Mouse (Mus musculus) testis, adult 2 months (tissue): ENCODE data around the gene Fscn2.

Experiments
- CTCF ChIP-seq: fragments of 200-500 bp; IDR thresholded peaks from 2 replicates; pipeline ENCODE4 v1.5.1; 2012; ENCODE audit warnings: low read depth, mild to moderate bottlenecking, inconsistent platforms, low read length, moderate library complexity; ENCODE audit not compliant: control insufficient read depth, insufficient read depth, insufficient replicate concordance
- POLR2A ChIP-seq: fragments of 200-500 bp; IDR thresholded peaks from 2 replicates; pipeline ENCODE4 v1.6.1; 2012; ENCODE audit warnings: low read depth, mild to moderate bottlenecking, inconsistent platforms, low read length, moderate library complexity; ENCODE audit not compliant: control insufficient read depth

DNA sequence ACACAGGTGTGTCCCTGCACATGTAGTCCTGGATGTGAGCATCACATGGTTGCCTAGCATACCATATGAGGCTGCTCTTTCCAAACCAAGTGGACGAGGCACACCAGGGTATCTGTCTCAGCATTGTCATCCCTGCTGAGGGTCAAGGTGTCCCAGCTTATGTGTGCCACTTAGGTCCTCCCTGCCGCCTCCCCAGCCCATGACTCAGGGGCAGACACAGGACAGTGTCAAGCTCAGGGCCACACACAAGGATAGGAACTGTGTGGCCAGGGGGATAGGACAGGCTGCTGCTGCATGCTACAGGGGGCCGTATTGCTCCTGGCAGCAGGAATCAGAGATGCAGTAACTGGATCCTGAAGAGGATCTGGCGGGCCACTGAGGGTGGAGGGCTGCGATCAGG, 579 bp upstream of the Fscn2 start:
- TF ChIP-seq CTCF: no peak
- TF ChIP-seq POLR2A: no peak
